Mouse (Mus musculus) right cerebral cortex, adult 2 months (tissue): ENCODE data around the gene Sort1.
A peak's percentile ranks its signal among the peaks of the same experiment; 100 is the strongest.

Source experiments
- DNase-seq, 2 experiments: peaks; one replicate each; pipeline ENCODE4 v3.0.0; 2021 to 2022; ENCODE audit warnings: low spot score in 2 of 2

Sort1 gene

DNA sequence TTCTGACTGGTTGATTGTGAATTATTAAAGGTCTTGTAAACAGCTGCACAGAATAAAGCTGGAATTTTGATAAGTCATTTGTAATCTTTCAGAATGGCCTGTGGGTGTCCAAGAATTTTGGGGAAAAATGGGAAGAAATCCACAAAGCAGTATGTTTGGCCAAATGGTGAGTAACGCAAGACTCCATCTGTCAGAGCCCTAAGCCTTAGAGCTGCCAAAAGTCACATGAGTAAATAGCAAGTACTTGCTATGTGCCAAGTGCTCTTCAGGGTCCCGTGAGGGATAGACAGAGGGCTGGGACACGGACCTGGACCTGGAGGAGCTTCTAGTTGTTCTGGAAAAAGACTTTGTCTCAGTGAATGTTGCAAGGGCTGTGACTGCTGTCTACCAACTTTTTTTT lies 44.0 kb downstream of the Sort1 start:
- DNase-seq: no peak

DNA sequence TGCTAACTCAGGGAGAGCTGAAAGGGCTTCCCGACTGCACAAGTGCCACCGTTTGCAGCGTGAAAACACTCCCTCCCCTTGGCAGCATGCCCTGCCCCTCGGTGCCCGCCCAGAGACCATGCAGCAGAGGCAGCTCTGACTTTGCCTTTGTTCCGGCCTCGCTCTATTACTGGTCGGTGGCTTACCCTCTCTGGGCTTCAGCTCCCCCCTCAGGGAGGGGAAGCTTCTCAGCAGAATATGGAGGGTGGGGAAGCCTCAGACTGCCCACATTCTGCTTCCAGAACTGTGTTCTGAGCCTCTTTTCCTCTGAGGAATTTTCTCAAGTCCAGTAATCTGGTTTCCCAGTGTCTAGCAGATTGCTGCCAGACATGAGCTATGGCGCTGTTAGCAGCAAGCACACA lies 44.6 kb downstream of the Sort1 start:
- peak in 1 of 2 experiments; percentile 43 for DNase-seq

GRCm38 (mm10) chr3:108330812-108331211 lies 46.9 kb downstream of the Sort1 start:
- DNase-seq: peak; percentile 49 to 70

DNA sequence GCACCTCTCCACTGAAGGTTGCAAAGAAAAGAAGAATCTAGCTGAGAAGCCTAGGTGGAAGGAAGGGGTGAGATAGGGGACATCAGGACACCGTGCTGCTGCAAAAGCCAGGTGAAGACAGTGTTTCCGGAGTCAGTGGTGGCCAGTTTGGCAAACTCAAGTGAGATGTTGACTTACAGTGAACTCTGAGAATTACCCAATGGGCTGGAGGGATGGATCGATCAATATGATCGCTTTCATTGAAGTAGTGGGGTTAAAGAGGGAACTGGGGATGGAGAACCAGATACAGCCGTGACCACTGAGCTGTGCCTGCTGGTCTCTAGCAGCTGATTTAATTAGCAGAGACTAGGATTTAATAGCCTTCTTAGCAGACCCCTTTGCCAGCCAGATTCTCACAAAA lies 53.0 kb downstream of the Sort1 start:
- DNase-seq: no peak

DNA sequence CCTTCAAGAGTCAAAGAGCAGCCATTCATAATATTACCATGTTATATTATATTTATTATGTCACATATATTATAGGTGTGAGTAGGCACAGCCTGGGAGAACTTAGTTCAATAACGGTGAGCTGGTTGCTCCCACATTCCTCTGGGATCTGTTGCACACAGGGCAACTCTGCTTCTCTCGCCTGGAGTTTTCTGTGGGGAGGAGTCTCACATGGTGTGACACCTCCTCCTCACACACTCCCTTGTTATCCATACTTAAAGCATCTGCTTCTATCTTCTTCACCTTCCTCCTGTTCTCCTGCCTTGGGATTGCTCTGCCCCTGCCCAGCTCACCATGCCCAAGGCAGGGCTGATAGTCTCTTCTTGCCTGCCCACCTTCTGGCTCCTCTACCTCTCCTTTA lies 57.2 kb downstream of the Sort1 start:
- DNase-seq: no peak

DNA sequence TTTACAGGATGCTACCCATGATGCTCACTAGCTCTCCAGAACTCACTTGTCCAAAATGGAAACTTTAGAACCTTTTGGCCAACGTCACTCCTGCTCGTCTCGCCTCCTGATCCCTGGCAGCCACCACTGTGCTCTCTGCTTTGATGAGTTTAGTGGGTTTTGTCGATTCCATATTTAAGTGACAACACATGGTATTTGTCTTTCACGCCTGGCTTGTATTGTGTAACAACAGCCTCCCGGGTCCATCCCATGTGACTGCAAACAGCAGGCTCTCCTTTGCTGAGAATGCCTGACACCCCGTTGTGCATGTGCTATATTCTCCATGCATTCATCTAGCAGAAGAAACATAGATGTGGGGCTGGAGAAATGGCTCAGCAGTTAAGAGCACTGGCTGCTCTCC lies 58.3 kb downstream of the Sort1 start:
- no peak for DNase-seq

- no peak for DNase-seq
These were observed 62.0 kb downstream of the Sort1 start for GRCm38 (mm10) chr3:108345855-108346254.

- no peak for DNase-seq
These were observed 64.5 kb downstream of the Sort1 start for GRCm38 (mm10) chr3:108348376-108348775.

GRCm38 (mm10) chr3:108355245-108355644 lies 71.4 kb downstream of the Sort1 start:
- DNase-seq: no peak

DNA sequence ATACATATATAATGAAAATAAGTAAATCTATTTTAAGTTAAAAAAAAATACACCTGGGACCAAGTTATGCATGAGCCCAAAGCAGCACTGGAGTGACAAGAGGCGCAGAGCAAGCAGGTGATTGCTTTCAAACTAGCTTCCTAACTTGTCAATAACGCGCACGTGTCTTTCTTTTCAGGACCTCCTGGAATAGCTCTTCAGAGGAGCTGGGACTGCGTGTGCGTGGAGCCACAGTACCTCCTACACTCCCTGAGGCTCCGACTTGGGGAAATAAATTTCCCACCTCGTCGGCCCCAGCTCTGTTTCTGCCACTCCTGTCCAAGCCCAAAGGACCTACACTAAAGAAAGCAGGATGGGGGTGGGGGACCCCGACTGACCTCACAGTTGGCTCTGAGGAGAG lies 73.2 kb downstream of the Sort1 start:
- peak in 1 of 2 experiments; percentile 38 for DNase-seq

DNA sequence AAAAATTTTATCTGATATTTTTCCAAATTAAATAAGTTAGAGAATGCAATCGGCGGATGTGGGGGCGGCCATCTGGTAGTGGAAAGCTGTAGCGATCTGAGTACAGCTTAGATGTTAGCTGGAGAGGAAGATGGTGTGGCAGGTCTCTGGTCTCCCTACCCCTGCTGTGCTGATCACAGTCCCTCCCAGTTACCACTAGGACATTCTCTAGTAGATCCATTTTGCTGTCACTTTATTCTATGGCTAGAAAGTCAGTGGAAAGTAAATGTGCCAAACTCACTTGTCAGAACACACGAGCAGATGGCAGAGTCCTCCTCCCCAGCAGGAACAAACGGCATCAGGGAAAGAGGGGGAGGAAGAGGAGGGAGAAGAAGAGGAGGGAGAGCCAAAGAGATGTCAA lies 74.6 kb downstream of the Sort1 start:
- DNase-seq: peak; percentile 70

- DNase-seq: no peak
These were observed 77.0 kb downstream of the Sort1 start for GRCm38 (mm10) chr3:108360894-108361293.

DNA sequence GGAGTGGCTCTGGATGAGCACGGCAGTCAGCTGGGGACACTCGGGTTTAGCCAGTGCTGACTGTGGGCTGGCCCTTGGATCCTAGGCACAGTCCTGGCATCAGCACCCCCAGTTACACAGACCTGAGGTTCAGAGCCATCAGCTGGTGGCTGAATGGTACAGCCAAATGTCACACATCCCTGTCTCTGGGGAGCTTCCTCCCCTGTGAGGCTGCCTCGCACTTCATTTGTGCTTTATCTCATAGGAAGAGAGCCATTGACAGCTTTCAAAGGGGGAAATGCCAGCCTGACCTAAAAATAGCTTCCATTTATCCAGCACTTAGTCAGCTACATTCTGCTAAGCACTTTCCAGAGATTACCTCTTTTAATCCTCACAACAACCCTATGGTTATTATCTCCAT lies 79.7 kb downstream of the Sort1 start:
- DNase-seq: peak in 1 of 2 experiments; percentile 36

- no peak for DNase-seq
These were observed 80.6 kb downstream of the Sort1 start, which contains the start of gene Mybphl for GRCm38 (mm10) chr3:108364270-108364995. Gene Mybphl (plus strand): TSS chr3:108364911.

DNA sequence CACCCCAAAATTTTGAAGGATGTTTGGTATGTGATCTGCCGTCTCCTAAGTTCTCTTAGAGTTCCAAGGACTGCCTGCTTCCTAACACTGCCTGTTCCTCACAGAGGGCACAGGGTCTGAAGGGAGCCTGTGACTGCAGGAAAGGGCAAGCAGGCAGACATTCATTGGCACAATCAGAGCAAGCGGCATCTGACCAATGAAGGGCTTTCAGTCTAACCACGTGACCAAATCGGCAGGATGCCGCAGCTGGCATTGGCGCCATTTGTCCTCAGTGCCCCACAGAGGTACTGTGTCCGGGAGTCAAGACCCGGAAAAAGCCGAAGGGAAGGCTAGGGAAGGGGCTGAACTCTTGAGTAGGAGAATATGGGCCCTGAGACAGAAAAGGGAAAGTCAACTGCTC lies 83.3 kb downstream of the Sort1 start:
- DNase-seq: no peak

DNA sequence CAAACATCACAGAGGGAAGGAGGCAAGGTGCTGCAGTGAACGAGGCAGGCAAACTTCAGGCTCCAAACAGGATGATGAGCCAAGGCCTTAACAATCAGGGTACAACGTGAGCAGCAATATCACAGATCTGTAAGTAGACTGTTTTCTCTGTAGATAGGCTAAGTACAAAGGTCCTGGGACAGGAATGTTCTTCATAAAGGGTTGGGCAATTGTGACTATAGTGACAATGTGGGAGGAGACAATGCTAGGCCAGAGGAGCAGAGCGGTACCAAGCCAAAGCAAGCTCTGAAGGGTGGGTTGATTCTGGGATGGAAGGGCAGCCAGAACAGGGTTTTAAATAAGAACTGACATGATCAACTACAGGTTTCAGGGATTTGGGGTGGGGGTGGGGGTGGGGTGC lies 83.9 kb downstream of the Sort1 start:
- no peak for DNase-seq

- DNase-seq: no peak
These were observed 84.8 kb downstream of the Sort1 start for GRCm38 (mm10) chr3:108368721-108369120.

DNA sequence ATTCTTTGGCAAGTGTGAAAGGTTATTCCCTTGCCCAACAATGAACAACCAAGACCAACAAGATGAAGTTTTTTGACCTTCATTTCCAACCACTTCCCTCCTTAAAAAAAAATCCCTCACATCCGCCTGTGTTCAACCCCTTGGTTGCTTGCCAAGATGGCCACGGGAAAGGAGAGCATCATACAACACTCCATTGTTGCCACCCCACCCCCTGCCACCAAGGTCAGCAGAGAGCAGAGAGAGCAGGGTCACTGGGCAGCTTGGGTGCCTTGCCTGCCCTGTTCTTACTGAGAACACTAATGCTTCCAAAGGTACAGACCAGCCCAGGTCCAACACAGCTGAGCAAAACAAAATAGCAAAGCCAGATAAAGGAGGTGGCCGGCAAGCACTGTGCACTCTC lies 88.4 kb downstream of the Sort1 start:
- no peak for DNase-seq

GRCm38 (mm10) chr3:108372691-108373090 lies 88.8 kb downstream of the Sort1 start:
- no peak for DNase-seq

DNA sequence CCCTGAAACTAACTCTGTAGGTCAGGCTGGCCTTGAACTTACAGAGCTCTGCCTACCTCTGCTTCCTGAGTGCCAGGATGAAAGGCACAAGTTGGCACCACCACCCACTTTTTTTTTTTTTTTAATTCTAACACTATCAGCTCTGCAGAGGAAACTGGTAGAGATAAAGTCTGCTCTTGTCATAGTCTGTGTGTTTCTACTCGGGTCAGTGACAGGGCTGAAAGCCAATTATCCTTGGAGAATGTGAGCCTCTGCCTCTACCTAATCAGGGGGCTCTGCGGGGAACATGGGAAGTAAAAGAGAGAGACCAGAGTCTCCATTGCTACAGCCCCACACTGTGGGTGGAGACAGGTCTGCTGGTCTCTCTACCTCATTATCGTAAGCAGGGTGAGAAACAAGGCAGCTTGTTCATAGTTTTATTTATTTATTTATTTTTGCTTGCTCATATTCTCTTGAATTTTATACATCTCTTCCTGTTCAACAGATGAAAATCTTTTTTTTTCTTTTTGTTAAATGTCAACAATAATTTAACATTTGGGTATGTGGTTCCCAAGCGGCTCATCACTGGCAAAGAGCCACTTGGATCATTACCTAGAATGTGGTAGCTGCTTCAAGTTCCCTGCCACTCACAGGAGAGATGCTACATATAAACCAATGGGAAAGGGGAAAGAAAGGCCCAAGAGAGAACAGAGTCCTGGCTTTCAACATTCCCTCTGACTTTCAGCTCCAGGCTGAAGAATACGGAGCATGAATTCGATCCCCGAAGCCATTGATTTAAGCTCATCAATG lies 95.2 kb downstream of the Sort1 start:
- DNase-seq: peak in 1 of 2 experiments; percentile 35

GRCm38 (mm10) chr3:108380695-108381094 lies 96.8 kb downstream of the Sort1 start:
- DNase-seq: no peak

DNA sequence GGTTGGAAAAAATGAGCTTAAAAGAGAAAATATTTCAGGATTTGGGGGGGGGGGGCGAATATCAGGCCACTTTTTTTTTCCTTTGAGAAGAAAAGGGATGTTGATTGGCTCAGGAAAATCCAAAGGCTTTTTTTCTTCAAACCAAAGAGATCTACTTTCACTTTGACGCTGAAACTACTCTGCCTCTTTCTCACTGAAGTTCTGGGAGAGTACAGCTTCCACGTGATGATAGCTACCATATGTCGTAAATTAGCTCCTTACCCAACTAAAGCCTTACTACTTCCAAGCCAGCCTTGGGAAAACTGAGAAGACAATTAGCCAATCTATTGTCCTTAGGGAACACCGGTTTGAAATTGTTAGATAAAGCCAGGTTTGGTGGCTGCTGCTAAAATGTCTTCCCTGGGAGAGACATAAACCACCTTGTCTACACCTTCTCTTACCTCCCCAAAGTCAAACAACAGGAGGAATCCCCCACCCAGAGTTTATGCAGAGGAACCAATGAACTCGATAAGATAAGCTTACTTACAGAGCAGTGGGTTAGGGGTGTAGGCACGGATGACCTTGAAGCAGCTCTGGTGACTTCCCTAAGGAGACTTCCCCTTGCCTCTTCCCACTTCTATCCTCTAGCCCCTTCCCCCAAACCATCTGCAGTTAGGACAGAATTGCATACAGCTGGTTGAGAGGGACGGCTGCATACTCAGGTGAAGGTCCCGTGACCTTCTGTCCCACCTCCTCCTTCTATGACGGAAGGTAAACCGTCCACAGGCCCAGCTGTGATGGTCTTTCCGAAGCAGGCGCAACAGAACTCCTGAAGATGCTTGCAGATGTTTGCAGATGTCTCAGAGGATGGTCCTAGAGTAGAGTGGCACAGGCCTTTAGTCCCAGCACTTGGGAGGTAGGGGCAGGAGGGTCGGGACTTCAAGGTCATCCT lies 98.3 kb downstream of the Sort1 start:
- no peak for DNase-seq
